Mouse (Mus musculus) liver, postnatal 0 days (tissue): Measurements from ENCODE around the gene Thtpa.
A peak's percentile ranks its signal among the peaks of the same experiment; 100 is the strongest.

Source experiments
- CTCF ChIP-seq: sonication (generic); IDR thresholded peaks from 2 replicates; pipeline ENCODE4 v1.5.1; 2016; ENCODE audit warnings: antibody characterized with exemption, low read depth
- EP300 ChIP-seq: IDR thresholded peaks from 2 replicates; pipeline ENCODE4 v1.6.1; 2016; ENCODE audit warnings: antibody characterized with exemption, low read depth, mild to moderate bottlenecking

DNA sequence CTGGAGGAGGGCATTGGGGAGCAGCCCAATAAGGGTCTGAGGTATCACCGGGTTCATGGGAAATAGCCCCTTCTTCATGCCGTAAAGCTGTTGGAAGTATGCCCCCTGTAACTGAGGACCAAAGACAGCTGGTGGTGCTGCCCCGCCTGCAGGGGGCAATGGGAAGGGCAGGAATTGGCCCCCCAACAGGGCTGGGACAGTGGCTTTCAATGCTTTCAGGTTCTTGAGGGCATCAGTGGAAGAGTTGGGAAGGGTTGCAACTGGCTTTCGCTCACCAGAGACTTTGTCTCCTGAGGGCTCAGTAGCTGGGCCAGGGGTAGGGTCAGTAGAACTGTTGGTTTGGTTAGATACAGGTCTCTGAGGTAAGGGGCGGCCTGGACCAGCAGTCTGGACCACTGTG lies 31.5 kb upstream of the Thtpa start:
- peak; percentile 27 for TF ChIP-seq CTCF
- TF ChIP-seq EP300: no peak
